Mouse (Mus musculus): ENCODE measurements around the gene Atxn2.

- TF ChIP-seq JUN (IDR thresholded peaks at IDR 0.05; ENCODE audit: insufficient read depth, low read depth, low read length) (no peak), RAD21 (IDR thresholded peaks at IDR 0.05; ENCODE audit: low read depth, low read length) (no peak), POLR2A (IDR thresholded peaks at IDR 0.05; ENCODE audit: low read depth, low read length) (no peak), CTCF (conservative IDR thresholded peaks at IDR 0.05 in 1 of 2, IDR thresholded peaks at IDR 0.05 in 1 of 2; ENCODE audit: low read depth in 2 of 2, low read length in 2 of 2) (no peak), RCOR1 (conservative IDR thresholded peaks at IDR 0.05; ENCODE audit: low read depth, low read length) (no peak), SMC3 (IDR thresholded peaks at IDR 0.05; ENCODE audit: low read depth, low read length) (no peak), HCFC1 (IDR thresholded peaks at IDR 0.05; ENCODE audit: low read depth, low read length) (no peak), EP300 (IDR thresholded peaks at IDR 0.05; ENCODE audit: low read length) (no peak), POLR2AphosphoS2 (IDR thresholded peaks at IDR 0.05; ENCODE audit: low read depth, low read length) (no peak), MEF2A (IDR thresholded peaks at IDR 0.05; ENCODE audit: borderline replicate concordance, low read depth, low read length) (no peak), MYC (IDR thresholded peaks at IDR 0.05; ENCODE audit: low read depth, low read length) (no peak), TBP (conservative IDR thresholded peaks at IDR 0.05; ENCODE audit: low read depth, low read length) (no peak), MAX (IDR thresholded peaks at IDR 0.05; ENCODE audit: low read length) (no peak)
These were observed 145.6 kb downstream of the Atxn2 start for GRCm38 (mm10) chr5:121856740-121857139.

All from CH12.LX (cell line).